Mouse (Mus musculus): ENCODE data around the gene Mfap1a. TPM values are rescaled to one million over a fixed set of nuclear protein-coding genes. Genes with fewer than 3 reads are reported as not detected.
"Not testable (repeated sequence)": the region's sequence is repeated elsewhere in the genome, so short reads cannot be mapped to it uniquely, and the experiment has no call there.

Mfap1a gene
- total RNA-seq, 2 experiments from 2014 or later: 27.2 to 28.2 TPM

- intact Hi-C loops (cut with DNase I): no loop called here
- DNase-seq: no peak
These were observed 28.8 kb downstream of the Mfap1a start for GRCm38 (mm10) chr2:121477491-121478266.

GRCm38 (mm10) chr2:121475306-121475705 lies 31.2 kb downstream of the Mfap1a start:
- DNase-seq; intact Hi-C loops (cut with DNase I): not testable (repeated sequence)

- intact Hi-C loops (cut with DNase I): loop anchor here (1.0 kb wide), 1 partner anchor 26 kb away; no protein-coding TSS in a partner anchor
These were observed 32.3 kb downstream of the Mfap1a start for GRCm38 (mm10) chr2:121474180-121474535.

GRCm38 (mm10) chr2:121473301-121474179 lies 32.9 kb downstream of the Mfap1a start, which contains the start of gene Mfap1b:
Gene Mfap1b, minus strand, starts transcription at chr2:121474067.
- intact Hi-C loops (cut with DNase I): loop anchor here (1.0 kb wide), 1 partner anchor 25 kb away; no protein-coding TSS in a partner anchor
- DNase-seq: peak; percentile 70 to 80

More at GRCm38 (mm10) chr2:121474180-121474535, 32.3 kb downstream of the Mfap1a start:
- no peak for DNase-seq

- DNase-seq; intact Hi-C loops (cut with DNase I): not testable (repeated sequence)
These were observed 33.7 kb downstream of the Mfap1a start for GRCm38 (mm10) chr2:121472783-121473182.

- intact Hi-C loops (cut with DNase I); DNase-seq: not testable (repeated sequence)
These were observed 37.5 kb downstream of the Mfap1a start for GRCm38 (mm10) chr2:121468982-121469381.

- DNase-seq: no peak
These were observed 46.4 kb downstream of the Mfap1a start for GRCm38 (mm10) chr2:121460071-121460470.

GRCm38 (mm10) chr2:121456692-121457642 lies 49.5 kb downstream of the Mfap1a start, which contains the start of gene Serinc4:
Gene Serinc4, minus strand, starts transcription at chr2:121456781.
- peak; percentile 79 to 87 for DNase-seq
- intact Hi-C loops (cut with DNase I): loop anchor here (10.0 kb wide), 1 partner anchor 498 kb away; the partner anchor contains the start of genes Ctdspl2 and Mageb3

More at GRCm38 (mm10) chr2:121460071-121460470, 46.4 kb downstream of the Mfap1a start:
- intact Hi-C loops (cut with DNase I): no loop called here

GRCm38 (mm10) chr2:121455534-121455933 lies 50.9 kb downstream of the Mfap1a start:
- DNase-seq: no peak
- intact Hi-C loops (cut with DNase I): loop anchor here (10.0 kb wide), 1 partner anchor 499 kb away; the partner anchor contains the start of genes Ctdspl2 and Mageb3

GRCm38 (mm10) chr2:121453917-121454316 lies 52.5 kb downstream of the Mfap1a start:
- no peak for DNase-seq
- intact Hi-C loops (cut with DNase I): loop anchor here (10.0 kb wide), 1 partner anchor 501 kb away; the partner anchor contains the start of genes Ctdspl2 and Mageb3

- intact Hi-C loops (cut with DNase I): loop anchor here (10.0 kb wide), 1 partner anchor 502 kb away; the partner anchor contains the start of genes Ctdspl2 and Mageb3
- no peak for DNase-seq
These were observed 53.5 kb downstream of the Mfap1a start, which contains the start of gene Hypk for GRCm38 (mm10) chr2:121452990-121453389. Gene Hypk, plus strand, starts transcription at chr2:121453290.

GRCm38 (mm10) chr2:121452361-121452760 lies 54.1 kb downstream of the Mfap1a start:
- DNase-seq: no peak
- intact Hi-C loops (cut with DNase I): loop anchor here (10.0 kb wide), 1 partner anchor 502 kb away; the partner anchor contains the start of genes Ctdspl2 and Mageb3

GRCm38 (mm10) chr2:121450093-121450492 lies 56.4 kb downstream of the Mfap1a start:
- DNase-seq: peak in 1 of 2 experiments; percentile 23
- intact Hi-C loops (cut with DNase I): loop anchor here (10.0 kb wide), 1 partner anchor 505 kb away; the partner anchor contains the start of genes Ctdspl2 and Mageb3

- DNase-seq: no peak
- intact Hi-C loops (cut with DNase I): loop anchor here (5.0 to 10.0 kb wide), 2 partner anchors 37 to 505 kb away; partner anchors contain the start of genes Catsper2, Ctdspl2, Mageb3 and Pdia3
These were observed 56.9 kb downstream of the Mfap1a start for GRCm38 (mm10) chr2:121449545-121450011.

- DNase-seq: peak; percentile 100
- intact Hi-C loops (cut with DNase I): loop anchor here (1.0 to 5.0 kb wide), 2 partner anchors 25 to 37 kb away; partner anchors contain the start of genes Catsper2, Mfap1b and Pdia3
These were observed 57.5 kb downstream of the Mfap1a start, which contains the start of gene Serf2 for GRCm38 (mm10) chr2:121448739-121449535. Gene Serf2, plus strand, starts transcription at chr2:121449195.

GRCm38 (mm10) chr2:121448136-121448535 lies 58.3 kb downstream of the Mfap1a start:
- peak; percentile 37 to 56 for DNase-seq
- intact Hi-C loops (cut with DNase I): loop anchor here (1.0 to 5.0 kb wide), 2 partner anchors 26 to 36 kb away; partner anchors contain the start of genes Catsper2, Mfap1b and Pdia3

- intact Hi-C loops (cut with DNase I): loop anchor here (5.0 kb wide), 1 partner anchor 35 kb away; the partner anchor contains the start of genes Catsper2 and Pdia3
These were observed 59.5 kb downstream of the Mfap1a start for GRCm38 (mm10) chr2:121447006-121447405.

More at GRCm38 (mm10) chr2:121447006-121447405, 59.5 kb downstream of the Mfap1a start:
- DNase-seq: no peak

Data from heart, postnatal 14 days (tissue).